Mouse (Mus musculus) mature B cell (primary cell): ENCODE results near the gene Sema3g.

ENCODE experiments used
- in situ Hi-C: fragments of 300-500 bp; cut with MboI; formaldehyde crosslinking; loops from 2 replicates; pipeline ENCODE4 v1.14.3; 2019

Sema3g gene

GRCm38 (mm10) chr14:31217666-31218065 is at the start of gene Sema3g:
Gene Sema3g, plus strand, starts transcription at chr14:31217860.
- in situ Hi-C loops, result no loop called here

DNA sequence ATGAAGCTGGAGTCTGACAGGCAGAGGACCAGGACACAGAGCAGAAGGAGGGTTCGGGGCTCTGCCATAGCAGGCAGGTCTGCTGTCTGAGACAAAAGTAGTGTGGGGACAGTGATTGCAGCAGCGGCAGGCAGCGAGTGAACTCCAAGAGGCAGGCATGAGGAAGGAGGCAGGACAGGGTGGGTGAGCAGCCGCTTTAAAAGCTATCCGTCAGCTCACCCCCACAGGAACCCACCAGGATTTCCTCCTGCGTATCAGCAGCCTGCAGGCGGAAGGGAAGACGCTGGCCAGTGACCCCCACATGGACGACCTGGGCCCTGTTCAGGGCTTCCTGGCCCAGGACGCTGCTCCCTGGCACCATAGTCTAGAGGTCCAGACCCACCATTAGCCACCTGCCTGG is 49.2 kb upstream of the Sema3g start, which contains the start of gene Stab1:
Stab1 (minus strand) TSS at position 217 of the 400 bp plus-strand sequence.
- in situ Hi-C loops, result no loop called here

DNA sequence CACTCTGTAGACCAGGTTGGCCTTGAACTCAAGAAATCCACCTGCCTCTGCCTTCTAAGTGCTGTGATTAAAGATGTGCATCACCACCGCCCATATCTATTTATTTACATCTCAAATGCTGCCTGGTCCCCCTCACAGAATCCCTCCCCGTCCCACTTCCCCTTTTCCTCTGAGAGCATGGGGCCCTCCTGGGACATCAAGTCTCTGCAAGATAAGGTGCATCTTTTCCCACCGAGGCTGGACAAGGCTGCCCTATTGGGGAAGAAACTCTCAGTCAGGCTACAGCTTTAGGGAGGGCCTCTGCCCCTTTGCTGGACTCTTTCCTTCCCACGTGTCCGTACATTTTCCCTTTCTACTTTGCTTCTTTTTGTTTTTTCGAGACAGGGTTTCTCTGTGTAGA is 48.2 kb upstream of the Sema3g start:
- in situ Hi-C loops, result no loop called here

- in situ Hi-C loops, result no loop called here
Measured at GRCm38 (mm10) chr14:31170963-31171362, 46.7 kb upstream of the Sema3g start.

GRCm38 (mm10) chr14:31171386-31171785 is 46.3 kb upstream of the Sema3g start:
- in situ Hi-C loops, result no loop called here

DNA sequence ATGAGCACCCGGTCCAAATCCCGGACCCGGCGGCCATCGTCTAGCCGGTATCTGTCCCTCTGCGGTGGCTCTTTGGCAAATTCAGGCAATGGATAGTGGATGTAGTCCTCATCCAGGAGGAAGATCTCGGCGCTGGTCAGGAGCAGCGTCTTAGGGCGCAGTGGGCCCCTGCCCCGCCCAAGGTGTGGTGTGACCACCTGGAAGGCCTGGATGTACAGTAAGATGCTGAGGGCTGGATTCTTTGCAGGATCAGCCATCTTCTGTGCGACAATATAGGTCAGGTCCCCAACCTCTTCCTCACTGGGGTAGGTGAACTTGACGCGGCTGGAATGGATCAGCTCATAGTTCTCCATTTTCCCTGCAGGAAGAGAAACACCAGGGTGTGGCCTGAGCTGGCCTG is 45.8 kb upstream of the Sema3g start:
- in situ Hi-C loops, result no loop called here

DNA sequence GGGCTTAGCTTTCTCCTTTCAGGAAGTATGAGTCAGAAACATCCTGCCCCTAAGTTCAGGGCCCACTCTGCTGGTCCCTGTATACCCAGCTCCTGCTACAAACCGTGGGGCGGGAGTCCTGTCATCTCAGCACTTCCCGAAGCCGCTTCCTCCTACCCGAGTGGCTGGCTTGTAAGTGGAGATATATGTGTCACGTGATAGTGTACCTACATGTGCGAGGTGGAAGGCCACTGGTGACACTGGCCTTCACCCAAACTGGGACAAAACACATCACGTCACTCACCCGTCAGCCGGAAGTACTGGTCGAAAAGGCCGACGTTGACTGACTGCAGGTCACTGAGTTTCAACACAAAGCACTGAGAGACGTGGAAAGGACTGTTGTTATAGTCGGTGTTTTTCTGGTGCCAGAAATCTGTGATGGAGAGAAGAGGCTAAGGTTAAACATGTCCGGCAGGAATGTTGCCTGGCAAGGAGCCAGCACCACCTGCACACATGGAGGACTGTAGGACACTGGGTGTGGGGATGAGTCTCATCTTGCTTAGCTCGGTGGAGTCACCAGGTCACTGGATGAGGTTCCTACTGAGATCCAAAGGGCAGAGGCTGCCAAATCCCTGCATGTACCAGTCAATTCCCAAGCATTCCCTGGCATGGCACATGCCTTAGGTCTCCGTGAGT is 44.7 kb upstream of the Sema3g start:
- in situ Hi-C loops, result no loop called here

DNA sequence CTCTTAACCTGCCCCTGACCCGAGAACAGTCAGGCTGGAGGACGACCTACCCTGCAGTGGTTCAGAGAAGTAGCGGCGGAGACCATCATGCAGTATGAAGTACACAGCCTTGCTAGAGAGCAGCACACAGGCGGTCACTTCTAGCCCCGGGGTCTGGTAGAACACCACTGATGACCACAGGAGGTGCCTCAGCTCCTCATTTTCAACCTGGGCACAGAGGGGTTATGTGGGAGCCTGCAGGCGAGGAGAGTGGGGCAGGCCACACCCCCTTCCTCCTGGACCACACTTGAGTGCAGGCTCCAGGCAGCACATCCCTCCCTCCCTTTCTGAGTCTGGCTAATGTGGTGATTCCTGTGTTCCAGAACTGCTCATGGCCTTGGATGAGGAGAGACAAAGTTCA is 44.1 kb upstream of the Sema3g start:
- in situ Hi-C loops, result no loop called here

DNA sequence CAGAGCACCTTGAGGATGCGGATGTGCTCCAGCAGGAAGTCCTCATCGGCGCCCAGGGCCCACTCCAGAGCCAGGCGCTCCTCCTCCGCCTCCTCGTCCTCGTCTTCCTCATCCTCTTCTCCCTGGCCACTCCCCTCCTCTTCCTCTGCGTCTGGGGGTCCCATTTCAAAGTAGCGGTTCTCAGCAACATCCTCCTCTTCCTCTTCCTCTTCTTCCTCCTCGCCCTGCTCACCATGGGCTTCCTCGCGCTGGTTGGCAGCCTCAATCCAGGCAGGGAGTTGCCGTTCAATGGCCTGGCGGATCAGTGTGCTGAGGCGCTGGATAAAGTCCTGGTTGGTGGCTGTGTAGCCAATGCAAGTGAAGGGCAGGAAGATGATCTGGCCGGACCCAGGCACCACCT is 40.4 kb upstream of the Sema3g start:
- in situ Hi-C loops, result no loop called here

GRCm38 (mm10) chr14:31177715-31178114 is 39.9 kb upstream of the Sema3g start:
- in situ Hi-C loops, result no loop called here

GRCm38 (mm10) chr14:31179677-31180365 is 37.8 kb upstream of the Sema3g start:
- in situ Hi-C loops, result no loop called here

- in situ Hi-C loops, result no loop called here
Measured at GRCm38 (mm10) chr14:31181512-31181911, 36.1 kb upstream of the Sema3g start.

GRCm38 (mm10) chr14:31182786-31183290 is 34.8 kb upstream of the Sema3g start:
- in situ Hi-C loops, result no loop called here

GRCm38 (mm10) chr14:31183541-31183940 is 34.1 kb upstream of the Sema3g start:
- in situ Hi-C loops, result no loop called here

DNA sequence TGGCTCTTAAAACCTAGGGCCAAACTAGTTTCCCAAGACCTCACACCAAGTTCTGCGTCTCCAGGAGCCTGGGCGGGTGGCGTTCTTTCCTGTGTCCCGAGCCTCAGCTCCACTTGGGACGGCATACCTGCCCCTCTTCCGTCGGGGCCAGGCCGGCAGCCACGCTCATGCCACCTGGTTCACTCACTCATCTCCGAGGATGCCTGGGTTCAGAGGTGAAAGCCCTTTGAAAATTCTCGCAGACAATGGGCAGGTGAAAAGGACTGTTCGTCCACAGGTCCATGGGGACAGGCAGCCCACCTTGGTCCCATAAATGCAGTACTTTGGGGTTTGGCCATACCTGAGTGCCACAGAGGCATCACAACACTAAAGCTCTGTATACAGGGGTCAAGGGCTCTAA is 33.5 kb upstream of the Sema3g start:
- in situ Hi-C loops, result no loop called here

- in situ Hi-C loops, result no loop called here
Measured at GRCm38 (mm10) chr14:31186656-31187055, 31.0 kb upstream of the Sema3g start.

DNA sequence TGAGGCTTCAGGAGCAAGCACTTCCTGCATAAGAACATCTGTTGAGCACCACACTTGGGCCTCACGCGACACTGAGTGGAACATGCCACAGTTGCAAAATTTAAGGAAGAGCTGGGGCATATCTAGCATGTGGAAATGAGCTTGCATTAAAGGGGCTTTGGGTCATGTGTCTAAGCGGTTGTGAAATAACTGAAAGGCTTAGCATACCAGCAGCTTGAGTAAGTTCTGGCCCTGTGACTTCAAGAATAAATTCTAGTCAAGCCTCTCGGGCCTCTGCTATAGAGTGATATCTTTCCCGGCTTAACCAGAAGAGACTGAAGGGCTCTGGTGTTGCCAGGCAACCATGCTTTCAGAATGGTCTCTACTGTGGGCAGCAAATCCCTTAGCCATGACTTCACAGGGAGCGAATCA is 28.9 kb upstream of the Sema3g start:
- in situ Hi-C loops, result no loop called here

- in situ Hi-C loops, result no loop called here
Measured at GRCm38 (mm10) chr14:31189348-31189747, 28.3 kb upstream of the Sema3g start.

DNA sequence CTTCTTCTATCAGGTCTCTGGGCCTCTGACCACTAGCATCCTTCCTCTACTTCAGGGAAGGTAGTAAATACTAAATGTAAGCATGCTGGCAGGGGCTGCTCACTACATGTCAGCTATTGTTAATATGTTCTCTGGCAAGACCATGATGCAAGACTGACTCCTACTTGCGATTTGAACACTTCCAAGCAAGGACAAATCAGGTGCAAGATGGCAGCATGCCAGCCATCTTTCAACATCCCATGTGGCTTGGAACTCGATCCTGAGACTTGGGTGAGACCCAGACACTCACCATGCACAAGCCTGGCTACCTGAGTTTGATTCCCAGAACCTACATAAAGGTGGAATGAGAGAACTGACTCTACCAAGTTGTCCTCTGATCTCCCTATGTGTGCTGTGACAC is 25.7 kb upstream of the Sema3g start:
- in situ Hi-C loops, result no loop called here

GRCm38 (mm10) chr14:31193791-31194190 is 23.9 kb upstream of the Sema3g start:
- in situ Hi-C loops, result no loop called here

DNA sequence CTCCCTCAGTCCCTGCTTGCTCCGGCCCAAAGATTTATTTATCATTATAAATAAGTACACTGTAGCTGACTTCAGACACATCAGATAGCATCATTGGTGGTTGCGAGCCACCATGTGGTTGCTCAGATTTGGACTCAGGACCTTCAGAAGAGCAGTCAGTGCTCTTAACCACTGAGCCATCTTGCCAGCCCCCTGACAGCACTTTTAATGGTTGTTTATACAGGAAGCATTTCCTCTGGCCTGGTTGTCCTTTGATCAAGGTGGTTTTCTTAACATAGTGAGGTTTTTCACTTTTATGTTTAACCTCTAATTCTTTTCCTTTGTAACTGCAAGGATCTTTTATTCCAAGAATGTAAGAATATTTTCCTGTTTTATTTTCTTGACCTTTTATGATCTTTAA is 23.2 kb upstream of the Sema3g start:
- in situ Hi-C loops, result no loop called here

- in situ Hi-C loops, result no loop called here
Measured at GRCm38 (mm10) chr14:31194891-31195513, 22.7 kb upstream of the Sema3g start.

- in situ Hi-C loops, result no loop called here
Measured at GRCm38 (mm10) chr14:31195521-31195920, 22.1 kb upstream of the Sema3g start.
